Mouse (Mus musculus): Measurements from ENCODE around the gene Cntrl.

Gene Cntrl

GRCm38 (mm10) chr2:35109141-35109923, at the start of gene Cntrl:
Cntrl (plus strand) TSS chr2:35109492.
- DNase-seq (ENCODE audit: low read depth, low spot score) = peak; percentile 95

DNA sequence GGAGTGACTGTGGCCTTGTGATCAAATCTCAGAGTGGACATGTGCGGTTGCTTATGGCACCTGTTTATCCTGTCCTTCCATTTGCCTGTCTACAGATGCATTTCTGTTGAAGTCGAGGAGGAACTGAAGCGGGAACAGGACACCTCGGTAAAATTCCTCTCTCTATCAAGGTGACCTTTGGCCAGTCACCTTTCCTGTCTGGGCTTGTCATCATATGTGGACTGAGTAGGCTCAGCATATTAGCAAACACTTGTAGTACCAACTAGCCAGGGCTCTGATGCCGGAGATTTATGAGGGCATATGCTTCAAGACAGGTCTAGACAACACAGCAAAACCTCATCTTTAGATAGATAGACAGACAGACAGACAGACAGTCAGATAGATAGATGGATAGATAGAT, 49.0 kb upstream of the Cntrl start:
- DNase-seq (ENCODE audit: low read depth, low spot score) = no peak

DNA sequence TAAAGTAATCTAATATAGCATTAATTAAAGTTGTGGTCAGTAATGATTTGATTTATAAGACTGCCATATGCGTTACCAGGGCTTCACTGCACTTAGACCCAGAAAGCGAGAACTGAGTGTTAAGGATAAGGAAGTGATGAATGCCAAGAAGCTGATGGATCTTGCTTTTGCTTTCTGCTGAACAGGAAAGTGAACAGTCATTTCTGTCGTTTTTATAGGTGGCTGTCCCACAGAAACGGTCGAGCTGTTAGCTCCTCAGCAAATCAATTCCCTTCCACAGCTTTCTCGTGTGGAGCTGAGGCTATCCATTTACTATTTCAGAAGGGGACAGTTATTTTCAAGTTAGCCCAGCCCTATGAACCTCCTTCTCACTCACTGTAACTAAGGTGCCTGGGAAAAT, 48.4 kb upstream of the Cntrl start:
- DNase-seq (ENCODE audit: low read depth, low spot score) = no peak

- DNase-seq (ENCODE audit: low read depth, low spot score) = no peak
Measured at GRCm38 (mm10) chr2:35061338-35061737, 48.0 kb upstream of the Cntrl start, which contains the start of gene Hc. Hc (minus strand) TSS chr2:35061438.

GRCm38 (mm10) chr2:35063333-35064030, 45.8 kb upstream of the Cntrl start:
- no peak for DNase-seq (ENCODE audit: low read depth, low spot score)

DNA sequence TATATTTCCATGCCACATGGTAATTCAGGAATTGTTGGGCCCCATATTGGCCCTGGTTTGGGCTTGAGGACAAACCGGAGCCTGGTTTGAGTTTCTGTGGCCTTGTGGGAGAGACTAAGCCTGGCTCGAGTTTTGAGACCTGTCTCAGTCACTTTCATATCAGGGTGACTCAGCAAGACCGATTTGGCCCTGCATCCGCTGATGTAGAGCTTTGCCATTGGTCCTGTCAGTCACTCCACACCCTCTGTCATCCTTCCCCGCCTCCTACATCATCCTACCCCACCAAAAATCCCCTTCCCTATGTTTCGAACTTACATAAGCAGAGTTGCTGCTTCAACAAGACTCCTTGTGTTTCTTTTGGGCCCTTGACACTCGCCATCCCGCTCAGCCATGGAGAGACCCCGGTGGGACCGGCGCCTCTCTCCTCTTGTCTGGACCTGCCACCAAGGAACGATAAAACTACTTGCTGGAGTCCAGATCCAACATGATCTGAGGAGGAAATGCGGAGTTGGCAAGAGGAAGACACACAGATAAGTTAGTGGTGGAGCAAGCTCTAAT, 42.7 kb upstream of the Cntrl start:
- no peak for DNase-seq (ENCODE audit: low read depth, low spot score)

- no peak for DNase-seq (ENCODE audit: low read depth, low spot score)
Measured at GRCm38 (mm10) chr2:35067117-35067516, 42.2 kb upstream of the Cntrl start.

DNA sequence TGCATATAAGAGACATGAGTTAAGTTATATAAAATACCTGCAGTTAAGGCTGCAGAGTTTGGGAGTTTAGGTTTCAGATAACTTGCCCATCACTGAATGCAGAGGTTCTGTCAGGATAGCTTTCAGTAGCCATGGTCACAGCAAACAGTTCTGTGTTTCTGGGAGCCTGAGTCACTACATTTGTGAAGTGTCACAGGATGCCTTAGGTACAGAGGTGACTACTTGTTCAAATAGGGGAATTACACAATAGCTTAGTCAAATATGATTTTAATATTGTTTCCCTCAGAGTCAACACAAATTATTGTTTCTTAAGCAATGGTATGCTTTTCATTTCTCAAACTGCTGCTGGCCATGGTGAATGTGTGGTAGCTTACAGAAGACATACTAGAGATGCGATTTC, 40.2 kb upstream of the Cntrl start:
- DNase-seq (ENCODE audit: low read depth, low spot score) = no peak

DNA sequence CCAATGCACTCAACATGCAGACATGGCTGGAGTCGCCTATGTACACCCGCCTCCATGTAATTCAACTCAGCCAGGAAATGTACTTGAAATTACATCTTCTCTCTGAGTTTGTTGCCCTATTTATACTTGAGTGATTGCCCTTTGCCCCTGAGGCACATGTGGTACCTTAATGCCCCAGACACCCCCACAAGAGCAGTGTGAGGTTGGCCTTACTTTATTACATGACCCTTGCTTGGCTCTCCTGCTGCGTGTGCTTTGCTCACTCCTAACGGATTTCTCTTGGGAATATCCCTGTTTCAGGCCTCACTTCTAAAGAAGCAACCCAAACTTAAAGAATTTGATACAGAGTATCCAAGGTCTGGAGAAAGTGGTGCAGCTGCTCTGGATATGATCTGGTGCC, 39.0 kb upstream of the Cntrl start:
- DNase-seq (ENCODE audit: low read depth, low spot score) = no peak

GRCm38 (mm10) chr2:35072547-35072946, 36.7 kb upstream of the Cntrl start:
- no peak for DNase-seq (ENCODE audit: low read depth, low spot score)

DNA sequence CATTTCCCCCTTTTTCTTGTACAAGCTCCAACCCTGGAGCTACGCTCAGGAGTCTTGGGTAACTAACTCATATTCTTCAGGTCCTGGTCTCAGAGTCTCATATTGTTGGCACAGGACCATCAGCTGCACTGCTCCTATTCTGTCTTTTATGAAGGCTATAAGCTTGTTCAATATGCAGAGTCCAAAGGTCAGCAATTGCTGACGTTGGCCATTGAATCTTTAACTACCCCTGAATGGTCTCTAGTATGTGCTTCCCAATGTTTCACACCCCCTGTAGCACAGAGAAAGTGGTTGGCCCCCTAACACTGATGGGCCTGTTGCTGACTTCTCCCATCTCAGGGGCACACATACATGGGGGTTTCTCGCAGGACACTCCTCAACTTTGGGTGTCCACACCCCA, 35.0 kb upstream of the Cntrl start:
- DNase-seq (ENCODE audit: low read depth, low spot score) = no peak

GRCm38 (mm10) chr2:35079166-35079565, 30.1 kb upstream of the Cntrl start:
- DNase-seq (ENCODE audit: low read depth, low spot score) = no peak

- no peak for DNase-seq (ENCODE audit: low read depth, low spot score)
Measured at GRCm38 (mm10) chr2:35087418-35087817, 21.9 kb upstream of the Cntrl start.

DNA sequence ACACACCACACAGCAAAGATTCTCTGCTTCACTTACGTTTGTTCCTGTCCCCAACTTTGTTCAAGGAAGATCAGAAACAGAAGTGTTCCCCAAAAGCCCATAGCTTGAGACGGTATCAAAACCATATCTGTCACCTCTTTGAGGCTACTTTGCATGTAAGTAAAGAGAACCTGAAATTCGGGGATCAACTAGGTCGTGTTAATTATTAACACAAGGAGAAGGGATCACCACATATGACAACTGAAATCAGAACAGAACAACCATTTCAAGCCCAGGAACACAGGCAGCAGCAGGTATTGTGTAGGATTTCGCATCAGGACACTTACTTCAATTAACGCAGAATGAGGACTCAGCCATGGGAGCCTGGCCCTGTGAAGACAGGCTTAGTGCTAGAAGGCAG, 8.8 kb upstream of the Cntrl start:
- DNase-seq (ENCODE audit: low read depth, low spot score) = no peak

- no peak for DNase-seq (ENCODE audit: low read depth, low spot score)
Measured at GRCm38 (mm10) chr2:35101443-35101842, 7.8 kb upstream of the Cntrl start, which contains the start of gene AI182371. AI182371 (minus strand) TSS chr2:35101543.

DNA sequence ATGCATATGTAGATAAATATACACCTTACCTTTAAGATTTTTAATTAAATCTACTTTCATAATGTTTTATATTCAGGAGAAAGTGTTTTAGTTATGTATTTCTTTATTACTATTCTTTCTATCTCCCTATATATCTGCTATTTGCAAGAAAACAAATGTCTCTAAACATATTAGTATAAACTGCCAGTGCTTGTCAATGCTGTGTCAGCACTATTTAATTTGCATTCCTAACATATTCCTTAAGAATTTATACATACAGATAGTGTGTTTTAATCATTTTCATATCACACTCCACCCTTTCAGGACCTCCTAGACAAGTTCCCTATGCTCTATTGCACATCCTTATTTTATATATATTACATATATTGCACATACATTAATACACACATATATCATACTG, 6.5 kb upstream of the Cntrl start:
- DNase-seq (ENCODE audit: low read depth, low spot score) = no peak

GRCm38 (mm10) chr2:35103558-35103957, 5.7 kb upstream of the Cntrl start:
- DNase-seq (ENCODE audit: low read depth, low spot score) = no peak

DNA sequence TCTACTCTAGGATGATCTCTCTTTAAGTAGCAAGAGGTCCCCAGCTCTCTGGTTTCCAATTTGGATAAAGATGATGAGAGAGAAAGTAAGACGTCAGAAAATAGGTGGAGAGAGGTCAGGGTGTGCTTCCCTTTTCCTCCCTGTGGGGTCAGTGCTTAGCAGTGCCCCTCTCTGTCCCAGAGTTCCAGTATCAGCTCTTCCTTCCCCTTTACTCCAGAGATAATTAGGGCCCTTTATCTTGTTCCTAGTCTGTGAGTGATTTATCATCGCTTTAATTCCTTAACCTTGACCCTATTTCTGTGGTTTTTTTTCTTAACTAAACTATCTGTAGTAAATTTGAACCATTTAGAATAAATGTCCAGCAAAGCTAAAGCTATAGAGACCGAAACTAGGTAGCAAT, 4.4 kb upstream of the Cntrl start:
- no peak for DNase-seq (ENCODE audit: low read depth, low spot score)

- DNase-seq (ENCODE audit: low read depth, low spot score) = peak; percentile 73
Measured at GRCm38 (mm10) chr2:35107984-35108635, 1.2 kb upstream of the Cntrl start.

- DNase-seq (ENCODE audit: low read depth, low spot score) = peak; percentile 86
Measured at GRCm38 (mm10) chr2:35108712-35109111, 580 bp upstream of the Cntrl start.

GRCm38 (mm10) chr2:35109924-35110304, 622 bp downstream of the Cntrl start:
- DNase-seq (ENCODE audit: low read depth, low spot score) = peak; percentile 64

DNA sequence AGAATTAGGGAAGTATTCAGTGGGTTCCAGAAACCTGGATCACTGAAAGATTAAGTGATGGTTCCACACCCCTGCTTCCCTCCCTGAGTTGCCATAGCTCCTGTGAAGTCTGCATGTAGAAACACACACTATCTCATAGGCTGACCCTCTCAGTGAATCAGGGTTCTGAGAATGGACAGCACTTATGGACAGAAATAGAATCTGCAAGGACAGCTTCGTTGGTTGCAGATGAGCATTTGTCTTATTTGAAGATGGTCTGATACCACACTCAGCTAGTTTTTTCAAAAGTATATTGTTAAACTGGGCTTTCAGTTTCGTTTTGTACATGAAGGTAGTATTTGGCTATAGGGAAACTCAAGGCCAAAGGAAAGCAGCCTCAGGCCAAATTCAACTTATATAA, 1.2 kb downstream of the Cntrl start:
- DNase-seq (ENCODE audit: low read depth, low spot score) = peak; percentile 46
